Mouse (Mus musculus): ENCODE results near the gene Taf12.

GRCm38 (mm10) chr4:132259248-132259647, 14.9 kb upstream of the Taf12 start:
- TF ChIP-seq GATA1 (IDR thresholded peaks at IDR 0.05; ENCODE audit: borderline replicate concordance, low read length) (no peak), FLI1 (IDR thresholded peaks at IDR 0.05; ENCODE audit: low read length) (no peak)
